In the genomic region with DNA sequence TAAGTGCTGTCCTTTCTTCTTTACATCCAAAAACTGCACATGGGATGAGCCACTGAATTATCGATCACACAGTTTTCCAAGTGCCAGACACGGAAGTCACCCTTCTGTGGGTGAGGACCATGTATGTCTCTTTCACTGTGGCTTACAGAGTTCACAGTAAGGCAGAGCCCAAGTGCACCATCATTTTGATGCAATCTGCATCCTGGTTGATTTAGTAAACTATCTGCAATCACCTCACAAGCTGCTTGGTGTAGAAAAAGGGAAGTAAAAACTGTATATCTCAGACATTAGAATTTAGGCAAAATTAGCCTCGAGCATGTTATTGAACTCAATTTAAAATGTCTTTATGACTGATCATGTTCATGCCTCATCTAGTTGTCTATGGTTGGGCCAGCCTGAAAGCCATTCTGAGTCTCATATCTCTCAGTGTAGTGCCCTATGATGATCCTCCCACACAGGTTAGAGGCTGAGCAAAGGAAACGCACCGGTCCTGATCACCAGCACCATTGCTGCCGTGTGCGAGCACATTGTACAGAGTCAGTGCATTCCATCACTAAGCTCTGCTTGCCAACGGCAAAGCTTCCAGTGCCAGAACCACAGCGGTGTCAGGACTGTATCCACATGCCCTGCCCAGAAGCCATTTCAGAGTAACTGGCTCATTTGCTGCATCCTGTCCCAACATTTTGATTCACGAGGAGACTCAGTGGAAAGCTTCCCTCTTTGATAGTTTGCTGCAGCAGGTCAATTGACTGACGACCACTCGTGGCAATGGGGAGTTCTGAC, we compare ENCODE assay signal across 34 mouse cellular contexts. TPM values are rescaled to one million over a fixed set of nuclear protein-coding genes. Genes with fewer than 3 reads are reported as not detected.
A peak's percentile ranks its signal among the peaks of the same experiment; 100 is the strongest.
DNase-seq lines count a peak whose midpoint lies in the region; ATAC-seq and TF ChIP-seq lines count a peak whose summit lies in the region.
"Had no signal": no experiment of that assay in that cellular context is flagged by ENCODE, and none has a peak within 500 bp of the region (broad histone marks: within the 10 kb centered on the region; RNA-seq: fewer than 3 reads in every experiment).

No protein-coding gene starts in this region.

- no peak overlapping the region for H3K4me3 ChIP-seq in G1E (ENCODE audit: low read depth, low read length)
- no peak overlapping the region for H3K4me3 ChIP-seq in midbrain, embryonic 13.5 days (replicated peaks)
- H3K4me3 ChIP-seq: embryonic facial prominence, embryonic 13.5 days; forebrain, embryonic 12.5 days; heart, embryonic 13.5 days; hindbrain, embryonic 10.5 days; myocyte; neural tube, embryonic 12.5 days had no signal

- H3K4me2 ChIP-seq in midbrain, embryonic 13.5 days (replicated peaks), result no peak overlapping the region
- H3K4me2 ChIP-seq: embryonic facial prominence, embryonic 13.5 days; forebrain, embryonic 12.5 days; heart, embryonic 13.5 days; midbrain, embryonic 11.5 days; neural tube, embryonic 12.5 days had no signal

- no peak overlapping the region for H3K27ac ChIP-seq in midbrain, embryonic 13.5 days
- H3K27ac ChIP-seq: embryonic facial prominence, embryonic 13.5 days; forebrain, embryonic 12.5 days; heart, embryonic 13.5 days; hindbrain, embryonic 10.5 days; kidney, postnatal 0 days; liver, embryonic 14.5 days; neural tube, embryonic 12.5 days; stomach, postnatal 0 days had no signal

- WGBS in midbrain, embryonic 13.5 days, result 92% methylated on average over 12 of the region's 12 CpGs

- ATAC-seq in G1E (ENCODE audit: extremely low read depth, insufficient number of reproducible peaks, low FRiP score, poor library complexity, severe bottlenecking), result peak; percentile 52; the same call in 1 of the 2 replicates
- ATAC-seq in hematopoietic stem cell, adult 5-6 weeks (replicated peaks in 1 of 2; ENCODE audit: insufficient read depth in 1 of 2, low FRiP score in 2 of 2, low TSS enrichment in 1 of 2, low read depth in 1 of 2, poor library complexity in 2 of 2, severe bottlenecking in 2 of 2), result peak; percentile 9 to 65; a peak in 1 of 4 replicates
- no peak for ATAC-seq in midbrain, embryonic 13.5 days
- ATAC-seq: hindbrain, embryonic 16.5 days; intestine, embryonic 16.5 days had no signal

- no peak overlapping the region for H3K9ac ChIP-seq in midbrain, embryonic 13.5 days (replicated peaks)
- H3K9ac ChIP-seq: embryonic facial prominence, embryonic 13.5 days; forebrain, embryonic 12.5 days; heart, embryonic 13.5 days; liver, embryonic 14.5 days; neural tube, embryonic 12.5 days had no signal

- H3K36me3 ChIP-seq in G1E (replicated peaks), result no peaks in the 10 kb centered on the region
- H3K36me3 ChIP-seq in midbrain, embryonic 13.5 days, result no peaks in the 10 kb centered on the region
- H3K36me3 ChIP-seq: embryonic facial prominence, embryonic 13.5 days; forebrain, embryonic 12.5 days; heart, embryonic 13.5 days; hindbrain, embryonic 10.5 days; neural tube, embryonic 12.5 days had no signal

- peak; percentile 45 to 61 for DNase-seq in cerebellum, postnatal 25 days
- no peak for DNase-seq in cerebellum, postnatal 4 days (ENCODE audit: low spot score in 2 of 2)
- DNase-seq in 416B (ENCODE audit: low read depth) (peak; percentile 54), G1E (ENCODE audit: low spot score) (no peak)
- no peak for DNase-seq in kidney, postnatal 4 days
- DNase-seq: adrenal gland, postnatal 10 days; B cell, adult 2 months; cerebellum, adult 8-10 months; gastrocnemius, postnatal 25 days; heart, postnatal 10 days; kidney, adult 8-10 months; liver; lung, adult 2 months; lung, postnatal 10 days; right cerebral cortex, postnatal 4 days; thymus, adult 18-20 months; thymus, postnatal 36 days had no signal

- peaks cover 3% of the 10 kb centered on the region; the same call in 1 of the 2 replicates for H3K27me3 ChIP-seq in G1E (ENCODE audit: insufficient read depth, low read length)
- H3K27me3 ChIP-seq in midbrain, embryonic 13.5 days, result no peaks in the 10 kb centered on the region; the same call in 1 of the 2 replicates
- H3K27me3 ChIP-seq: neural tube, embryonic 12.5 days had no signal

- peaks cover 61% of the 10 kb centered on the region for H3K4me1 ChIP-seq in G1E (ENCODE audit: insufficient read depth, low read depth, low read length)
- H3K4me1 ChIP-seq in midbrain, embryonic 13.5 days (replicated peaks), result peaks cover 13% of the 10 kb centered on the region

- no peaks in the 10 kb centered on the region for H3K9me3 ChIP-seq in G1E (replicated peaks)
- H3K9me3 ChIP-seq in midbrain, embryonic 13.5 days, result no peaks in the 10 kb centered on the region
- H3K9me3 ChIP-seq: embryonic facial prominence, embryonic 13.5 days; forebrain, embryonic 12.5 days; heart, embryonic 13.5 days; hindbrain, embryonic 10.5 days; neural tube, embryonic 12.5 days had no signal

- no peak for TF ChIP-seq CTCF in G1E (IDR thresholded peaks at IDR 0.05; ENCODE audit: low read depth, low read length)

RNA-seq across cellular contexts. Expression of a gene that starts 20.4 kb away (rescaled TPM):
- total RNA-seq in G1E (2014; fragmentation: Nextera tagmentation) (222 and 254 TPM in 2 replicates), G1E (2017) (99.4 and 116 TPM in 2 replicates)
- 45.6 and 45.9 TPM in 2 replicates for polyA plus RNA-seq in G1E (2012)
- 136 and 140 TPM in 2 replicates for total RNA-seq in hematopoietic stem cell, adult 5-6 weeks (2017)
- 85.5 and 89.6 TPM in 2 replicates for polyA plus RNA-seq in midbrain, embryonic 13.5 days (2015; fragmentation: Nextera tagmentation; extraction: Ambion mirVana)

RNA-seq across cellular contexts. Expression of a gene that starts 30.1 kb away (rescaled TPM):
- total RNA-seq in G1E (2014; fragmentation: Nextera tagmentation), result 4.6 and 8.2 TPM in 2 replicates
- 0.98 and 1.3 TPM in 2 replicates for total RNA-seq in G1E (2017)
- polyA plus RNA-seq in G1E (2012), result 0.07 TPM in 1 of 2 replicates, not detected in the other
- 1.7 and 2.2 TPM in 2 replicates for total RNA-seq in hematopoietic stem cell, adult 5-6 weeks (2017)
- polyA plus RNA-seq in midbrain, embryonic 13.5 days (2015; fragmentation: Nextera tagmentation; extraction: Ambion mirVana), result 0.42 and 1.6 TPM in 2 replicates
- total RNA-seq: CH12.LX had no signal
- polyA plus RNA-seq: embryonic facial prominence, embryonic 13.5 days; heart, embryonic 13.5 days; limb, embryonic 11.5 days; liver, embryonic 14.5 days; midbrain, embryonic 11.5 days; spleen, adult 2 months had no signal

RNA-seq across cellular contexts. Expression of a gene that starts 53.7 kb away (rescaled TPM):
- 109 and 118 TPM in 2 replicates for total RNA-seq in G1E (2014; fragmentation: Nextera tagmentation)
- 32.8 and 37.7 TPM in 2 replicates for total RNA-seq in G1E (2017)
- polyA plus RNA-seq in G1E (2012), result 59.5 and 64.8 TPM in 2 replicates
- 29.6 and 37.5 TPM in 2 replicates for total RNA-seq in hematopoietic stem cell, adult 5-6 weeks (2017)
- 33.6 and 38.0 TPM in 2 replicates for polyA plus RNA-seq in midbrain, embryonic 13.5 days (2015; fragmentation: Nextera tagmentation; extraction: Ambion mirVana)

Comparison
In these comparisons a context has a peak if more than half of its experiments do, and no peak if none do; other contexts are left out.
1. DNase-seq: peak in cerebellum, postnatal 25 days (2 of 2) and 416B (single experiment); none in cerebellum, postnatal 4 days (0 of 2), G1E (single experiment) and kidney, postnatal 4 days (0 of 2).